Mouse (Mus musculus): ENCODE results near the gene Pitpnm3. TPM values are rescaled to one million over a fixed set of nuclear protein-coding genes. Genes with fewer than 3 reads are reported as not detected.

Gene Pitpnm3
- polyA plus RNA-seq, 2 experiments, result 0.01 to 0.13 TPM

GRCm38 (mm10) chr11:72078056-72078455 is 57.5 kb downstream of the Pitpnm3 start:
- WGBS (ENCODE audit: insufficient replicate concordance), result 45% methylated on average over 3 of the region's 3 CpGs
- DNase-seq (ENCODE audit: low read depth in 3 of 3, low spot score in 3 of 3) (no peak), ATAC-seq (ENCODE audit: insufficient read depth) (no peak)

GRCm38 (mm10) chr11:72074230-72074629 is 61.3 kb downstream of the Pitpnm3 start:
- Histone ChIP-seq H3K27me3 (ENCODE audit: control insufficient read depth, insufficient read depth, low read length) (no peaks in the 10 kb centered on the region), H3K9ac (replicated peaks) (no peak overlapping the region), H3K4me2 (ENCODE audit: low read depth) (no peak overlapping the region), H3K4me3 (ENCODE audit: insufficient read depth in 1 of 2, low read depth in 2 of 2, low read length in 2 of 2) (no peak overlapping the region), H3K36me3 (replicated peaks; ENCODE audit: control insufficient read depth, insufficient read depth, low read depth) (no peaks in the 10 kb centered on the region), H3K9me3 (ENCODE audit: control insufficient read depth, low read length) (no peaks in the 10 kb centered on the region), H3K27ac (no peak overlapping the region), H3K4me1 (replicated peaks; ENCODE audit: control insufficient read depth in 2 of 2, insufficient read depth in 2 of 2, low read length in 1 of 2) (no peaks in the 10 kb centered on the region)
- TF ChIP-seq CTCF (IDR thresholded peaks at IDR 0.05; ENCODE audit: low read depth) (no peak), EP300 (IDR thresholded peaks at IDR 0.05; ENCODE audit: low read depth) (no peak)
- WGBS (ENCODE audit: insufficient replicate concordance), result 61% methylated on average over 13 of the region's 13 CpGs
- DNase-seq (ENCODE audit: low read depth in 3 of 3, low spot score in 3 of 3) (no peak), ATAC-seq (ENCODE audit: insufficient read depth) (no peak)

More at GRCm38 (mm10) chr11:72078056-72078455, 57.5 kb downstream of the Pitpnm3 start:
- TF ChIP-seq CTCF (IDR thresholded peaks at IDR 0.05; ENCODE audit: low read depth), result no peak; the same call in 1 of the 2 replicates
- Histone ChIP-seq H3K9ac (replicated peaks) (no peak overlapping the region), H3K9me3 (ENCODE audit: control insufficient read depth, low read length) (no peaks in the 10 kb centered on the region), H3K4me2 (ENCODE audit: low read depth) (no peak overlapping the region), H3K4me3 (ENCODE audit: insufficient read depth in 1 of 2, low read depth in 2 of 2, low read length in 2 of 2) (no peak overlapping the region), H3K36me3 (replicated peaks; ENCODE audit: control insufficient read depth, insufficient read depth, low read depth) (no peaks in the 10 kb centered on the region), H3K4me1 (replicated peaks; ENCODE audit: control insufficient read depth in 2 of 2, insufficient read depth in 2 of 2, low read length in 1 of 2) (no peaks in the 10 kb centered on the region), H3K27me3 (ENCODE audit: control insufficient read depth, insufficient read depth, low read length) (no peaks in the 10 kb centered on the region), H3K27ac (no peak overlapping the region)

- H3K36me3 ChIP-seq (replicated peaks; ENCODE audit: control insufficient read depth, insufficient read depth, low read depth), result no peaks in the 10 kb centered on the region
- no peak overlapping the region for H3K27ac ChIP-seq
- TF ChIP-seq EP300 (IDR thresholded peaks at IDR 0.05; ENCODE audit: low read depth) (no peak), CTCF (IDR thresholded peaks at IDR 0.05; ENCODE audit: low read depth) (no peak)
- no peak overlapping the region for H3K4me2 ChIP-seq (ENCODE audit: low read depth)
- H3K4me1 ChIP-seq (replicated peaks; ENCODE audit: control insufficient read depth in 2 of 2, insufficient read depth in 2 of 2, low read length in 1 of 2), result no peaks in the 10 kb centered on the region
- H3K9me3 ChIP-seq (ENCODE audit: control insufficient read depth, low read length), result no peaks in the 10 kb centered on the region
- WGBS (ENCODE audit: insufficient replicate concordance), result 44% methylated on average over 6 of the region's 6 CpGs
- DNase-seq (ENCODE audit: low read depth in 3 of 3, low spot score in 3 of 3) (no peak), ATAC-seq (ENCODE audit: insufficient read depth) (no peak)
- H3K27me3 ChIP-seq (ENCODE audit: control insufficient read depth, insufficient read depth, low read length), result no peaks in the 10 kb centered on the region
- no peak overlapping the region for H3K4me3 ChIP-seq (ENCODE audit: insufficient read depth in 1 of 2, low read depth in 2 of 2, low read length in 2 of 2)
- H3K9ac ChIP-seq (replicated peaks), result no peak overlapping the region
Measured at GRCm38 (mm10) chr11:72072331-72072905, 63.2 kb downstream of the Pitpnm3 start.

GRCm38 (mm10) chr11:72070733-72071132 is 64.8 kb downstream of the Pitpnm3 start:
- Histone ChIP-seq H3K9ac (replicated peaks) (no peak overlapping the region), H3K27me3 (ENCODE audit: control insufficient read depth, insufficient read depth, low read length) (no peaks in the 10 kb centered on the region), H3K9me3 (ENCODE audit: control insufficient read depth, low read length) (no peaks in the 10 kb centered on the region), H3K36me3 (replicated peaks; ENCODE audit: control insufficient read depth, insufficient read depth, low read depth) (no peaks in the 10 kb centered on the region), H3K4me2 (ENCODE audit: low read depth) (no peak overlapping the region), H3K27ac (no peak overlapping the region), H3K4me3 (ENCODE audit: insufficient read depth in 1 of 2, low read depth in 2 of 2, low read length in 2 of 2) (no peak overlapping the region), H3K4me1 (replicated peaks; ENCODE audit: control insufficient read depth in 2 of 2, insufficient read depth in 2 of 2, low read length in 1 of 2) (no peaks in the 10 kb centered on the region)
- TF ChIP-seq EP300 (IDR thresholded peaks at IDR 0.05; ENCODE audit: low read depth) (no peak), CTCF (IDR thresholded peaks at IDR 0.05; ENCODE audit: low read depth) (no peak)
- DNase-seq (ENCODE audit: low read depth in 3 of 3, low spot score in 3 of 3) (no peak), ATAC-seq (ENCODE audit: insufficient read depth) (no peak)
- 62% methylated on average over 9 of the region's 9 CpGs for WGBS (ENCODE audit: insufficient replicate concordance)

GRCm38 (mm10) chr11:72068026-72068425 is 67.6 kb downstream of the Pitpnm3 start:
- WGBS (ENCODE audit: insufficient replicate concordance), result 62% methylated on average over 7 of the region's 7 CpGs
- no peak overlapping the region for H3K9ac ChIP-seq (replicated peaks)
- no peaks in the 10 kb centered on the region for H3K9me3 ChIP-seq (ENCODE audit: control insufficient read depth, low read length)
- DNase-seq (ENCODE audit: low read depth in 3 of 3, low spot score in 3 of 3) (no peak), ATAC-seq (ENCODE audit: insufficient read depth) (no peak)
- H3K4me3 ChIP-seq (ENCODE audit: insufficient read depth in 1 of 2, low read depth in 2 of 2, low read length in 2 of 2), result no peak overlapping the region
- H3K4me1 ChIP-seq (replicated peaks; ENCODE audit: control insufficient read depth in 2 of 2, insufficient read depth in 2 of 2, low read length in 1 of 2), result no peaks in the 10 kb centered on the region
- TF ChIP-seq CTCF (IDR thresholded peaks at IDR 0.05; ENCODE audit: low read depth) (no peak), EP300 (IDR thresholded peaks at IDR 0.05; ENCODE audit: low read depth) (no peak)
- H3K36me3 ChIP-seq (replicated peaks; ENCODE audit: control insufficient read depth, insufficient read depth, low read depth), result no peaks in the 10 kb centered on the region
- no peak overlapping the region for H3K4me2 ChIP-seq (ENCODE audit: low read depth)
- H3K27ac ChIP-seq, result no peak overlapping the region
- no peaks in the 10 kb centered on the region for H3K27me3 ChIP-seq (ENCODE audit: control insufficient read depth, insufficient read depth, low read length)

All from liver, embryonic 14.5 days (tissue).